Mouse (Mus musculus) heart, adult 2 months (tissue): ENCODE results near the gene Siah2. TPM values are rescaled to one million over a fixed set of nuclear protein-coding genes. Genes with fewer than 3 reads are reported as not detected.

Experiments
- DNase-seq, 2 experiments: peaks; one replicate each; pipeline ENCODE4 v3.0.0; 2021
- H3K27ac ChIP-seq: fragments of 200-600 bp; 2 replicates; pipeline ENCODE4 v1.8.1; 2022
- H3K27me3 ChIP-seq: fragments of 200-500 bp; 2 replicates; pipeline ENCODE4 v1.6.1; 2012; ENCODE audit warnings: mild to moderate bottlenecking, low read length, inconsistent platforms, mixed read lengths; ENCODE audit not compliant: control insufficient read depth, insufficient read depth
- H3K36me3 ChIP-seq: fragments of 200-500 bp; 2 replicates; pipeline ENCODE4 v1.6.1; 2012; ENCODE audit warnings: low read length, inconsistent platforms; ENCODE audit not compliant: control insufficient read depth, insufficient read depth
- H3K4me1 ChIP-seq: fragments of 200-500 bp; 2 replicates; pipeline ENCODE4 v1.6.1; 2011; ENCODE audit warnings: low read length; ENCODE audit not compliant: control insufficient read depth, insufficient read depth
- H3K4me3 ChIP-seq: fragments of 200-600 bp; 2 replicates; pipeline ENCODE4 v1.8.1; 2022
- H3K79me2 ChIP-seq: fragments of 200-500 bp; replicated peaks from 2 replicates; pipeline ENCODE4 v1.6.1; 2012; ENCODE audit warnings: mild to moderate bottlenecking, inconsistent platforms, low read length, moderate library complexity, mixed read lengths; ENCODE audit not compliant: control insufficient read depth, insufficient read depth
- H3K9ac ChIP-seq: fragments of 200-500 bp; 2 replicates; pipeline ENCODE4 v1.6.1; 2012; ENCODE audit warnings: low read depth, mild to moderate bottlenecking, control low read depth, inconsistent platforms, low read length, mixed read lengths
- CTCF ChIP-seq: fragments of 200-600 bp; IDR thresholded peaks from 2 replicates; pipeline ENCODE4 v1.8.1; 2022; ENCODE audit warnings: antibody characterized with exemption, mild to moderate bottlenecking, moderate library complexity
- EP300 ChIP-seq: fragments of 200-500 bp; IDR thresholded peaks from 2 replicates; pipeline ENCODE4 v1.6.1; 2011; ENCODE audit warnings: low read depth, low read length, control low read depth; ENCODE audit not compliant: insufficient read depth
- POLR2A ChIP-seq: fragments of 200-500 bp; IDR thresholded peaks from 2 replicates; pipeline ENCODE4 v1.6.1; 2011; ENCODE audit warnings: mild to moderate bottlenecking, low read depth, low read length, control low read depth; ENCODE audit not compliant: insufficient read depth
- WGBS: fragments of 180-500 bp; shearing (Covaris S2); methylation state at CpG from one replicate; pipeline ENCODE4 v1.1.7; 2018; 5-methylcytosine and 5-hydroxymethylcytosine counted together
- intact Hi-C: fragments of 180-260 bp; cut with DNase I; formaldehyde crosslinking; loops from one replicate; pipeline ENCODE4 v1.15.1; 2025
- polyA plus RNA-seq: library from polyadenylated mRNA; depleted of rRNA; stranded (reverse); fragments of >200 nt; gene quantifications from 2 replicates; pipeline ENCODE4 v1.2.3, GENCODE M21; 2012
- total RNA-seq, 2 experiments: library from RNA; stranded (reverse); gene quantifications; 2 replicates each; pipeline ENCODE4 v1.2.3; 2021

The Siah2 gene
- total and polyA plus RNA-seq, 3 experiments, result 8.8 to 10.9 (median 9.0) TPM

GRCm38 (mm10) chr3:58703748-58704147, 11.5 kb upstream of the Siah2 start:
- DNase-seq, result no peak
- no peaks in the 10 kb centered on the region for H3K36me3 ChIP-seq
- no peak overlapping the region for H3K27ac ChIP-seq
- no peak overlapping the region for H3K4me3 ChIP-seq
- H3K79me2 ChIP-seq, result no peaks in the 10 kb centered on the region
- TF ChIP-seq EP300 (no peak), CTCF (no peak), POLR2A (no peak)
- no peak overlapping the region for H3K9ac ChIP-seq
- no peaks in the 10 kb centered on the region for H3K4me1 ChIP-seq
- intact Hi-C loops, result no loop called here
- no peaks in the 10 kb centered on the region for H3K27me3 ChIP-seq
- WGBS, result 82% methylated on average over 9 of the region's 9 CpGs

- Histone ChIP-seq H3K36me3 (no peaks in the 10 kb centered on the region), H3K4me1 (no peaks in the 10 kb centered on the region), H3K4me3 (no peak overlapping the region), H3K9ac (no peak overlapping the region), H3K27ac (no peak overlapping the region), H3K79me2 (no peaks in the 10 kb centered on the region), H3K27me3 (no peaks in the 10 kb centered on the region)
- intact Hi-C loops, result no loop called here
- no peak for DNase-seq
- 94% methylated on average over 1 of the region's 1 CpGs for WGBS
- no peak for TF ChIP-seq POLR2A
- TF ChIP-seq CTCF, result no peak
Observed at GRCm38 (mm10) chr3:58702329-58702728, 10.1 kb upstream of the Siah2 start.

- no peaks in the 10 kb centered on the region for H3K79me2 ChIP-seq
- H3K27me3 ChIP-seq, result no peaks in the 10 kb centered on the region
- no peak for TF ChIP-seq POLR2A
- TF ChIP-seq EP300, result no peak
- no peak for TF ChIP-seq CTCF
- DNase-seq, result no peak
- no peak overlapping the region for H3K27ac ChIP-seq
- H3K9ac ChIP-seq, result no peak overlapping the region
- intact Hi-C loops, result no loop called here
- 95% methylated on average over 1 of the region's 1 CpGs for WGBS
- no peaks in the 10 kb centered on the region for H3K4me1 ChIP-seq
- H3K4me3 ChIP-seq, result no peak overlapping the region
- no peaks in the 10 kb centered on the region for H3K36me3 ChIP-seq
Observed at GRCm38 (mm10) chr3:58701441-58701840, 9.2 kb upstream of the Siah2 start.

- no peak overlapping the region for H3K4me3 ChIP-seq
- DNase-seq, result no peak
- intact Hi-C loops, result no loop called here
Observed at GRCm38 (mm10) chr3:58697926-58698325, 5.7 kb upstream of the Siah2 start.

GRCm38 (mm10) chr3:58696806-58697205, 4.6 kb upstream of the Siah2 start:
- WGBS, result 63% methylated on average over 3 of the region's 3 CpGs
- intact Hi-C loops, result no loop called here
- H3K9ac ChIP-seq, result no peak overlapping the region
- DNase-seq, result no peak
- no peaks in the 10 kb centered on the region for H3K36me3 ChIP-seq
- H3K4me3 ChIP-seq, result no peak overlapping the region
- no peak overlapping the region for H3K27ac ChIP-seq
- H3K79me2 ChIP-seq, result no peaks in the 10 kb centered on the region
- no peak for TF ChIP-seq EP300
- TF ChIP-seq POLR2A, result no peak
- TF ChIP-seq CTCF, result no peak
- H3K4me1 ChIP-seq, result no peaks in the 10 kb centered on the region
- no peaks in the 10 kb centered on the region for H3K27me3 ChIP-seq

More at GRCm38 (mm10) chr3:58697926-58698325, 5.7 kb upstream of the Siah2 start:
- TF ChIP-seq CTCF (no peak), POLR2A (no peak), EP300 (no peak)
- H3K4me1 ChIP-seq, result no peaks in the 10 kb centered on the region
- WGBS, result 78% methylated on average over 4 of the region's 4 CpGs
- no peaks in the 10 kb centered on the region for H3K36me3 ChIP-seq
- no peak overlapping the region for H3K9ac ChIP-seq
- no peaks in the 10 kb centered on the region for H3K79me2 ChIP-seq
- H3K27me3 ChIP-seq, result no peaks in the 10 kb centered on the region
- no peak overlapping the region for H3K27ac ChIP-seq

- Histone ChIP-seq H3K4me3 (no peak overlapping the region), H3K4me1 (no peaks in the 10 kb centered on the region), H3K27me3 (no peaks in the 10 kb centered on the region), H3K9ac (no peak overlapping the region), H3K27ac (no peak overlapping the region), H3K79me2 (no peaks in the 10 kb centered on the region), H3K36me3 (no peaks in the 10 kb centered on the region)
- DNase-seq, result no peak
- 64% methylated on average over 7 of the region's 7 CpGs for WGBS
- TF ChIP-seq CTCF (no peak), EP300 (no peak)
- intact Hi-C loops, result no loop called here
Observed at GRCm38 (mm10) chr3:58695507-58695906, 3.3 kb upstream of the Siah2 start.
